Comparison of ENCODE assay signal across 11 mouse cellular contexts in genomic region chr5:116006324-116007099, GRCm38 (mm10). TPM values are rescaled to one million over a fixed set of nuclear protein-coding genes. Genes with fewer than 3 reads are reported as not detected.
DNase-seq lines count a peak whose midpoint lies in the region; ATAC-seq lines count a peak whose summit lies in the region.
"Had no signal": no experiment of that assay in that cellular context is flagged by ENCODE, and none has a peak within 500 bp of the region (broad histone marks: within the 10 kb centered on the region; RNA-seq: fewer than 3 reads in every experiment).

No protein-coding gene starts in this region.

- H3K9ac ChIP-seq in hindbrain, embryonic 16.5 days (ENCODE audit: low read depth, low read length) = no peak overlapping the region
- H3K9ac ChIP-seq in hindbrain, embryonic 14.5 days = no peak overlapping the region
- 0 out of 2 replicates have a peak overlapping the region, but pooled peaks have one; percentile 4 for H3K9ac ChIP-seq in kidney, embryonic 14.5 days (ENCODE audit: low read depth, low read length)
- H3K9ac ChIP-seq in midbrain, embryonic 11.5 days (ENCODE audit: low read length) = no peak overlapping the region
- H3K9ac ChIP-seq in midbrain, embryonic 15.5 days = no peak overlapping the region
- H3K9ac ChIP-seq: limb, embryonic 15.5 days had no signal

- no peak overlapping the region for H3K27ac ChIP-seq in hindbrain, embryonic 16.5 days (ENCODE audit: low read depth, low read length)
- no peak overlapping the region for H3K27ac ChIP-seq in hindbrain, embryonic 14.5 days
- H3K27ac ChIP-seq in kidney, embryonic 14.5 days (ENCODE audit: low read depth, low read length) = no peak overlapping the region
- no peak overlapping the region for H3K27ac ChIP-seq in midbrain, embryonic 11.5 days (ENCODE audit: low read depth, low read length)
- no peak overlapping the region for H3K27ac ChIP-seq in midbrain, embryonic 15.5 days
- H3K27ac ChIP-seq: embryonic facial prominence, embryonic 10.5 days; limb, embryonic 15.5 days had no signal

- H3K4me3 ChIP-seq in hindbrain, embryonic 16.5 days (ENCODE audit: low read length) = no peak overlapping the region
- no peak overlapping the region for H3K4me3 ChIP-seq in hindbrain, embryonic 14.5 days (replicated peaks; ENCODE audit: low read length)
- H3K4me3 ChIP-seq in kidney, embryonic 14.5 days (ENCODE audit: low read length) = no peak overlapping the region
- H3K4me3 ChIP-seq in midbrain, embryonic 11.5 days (ENCODE audit: low read depth, low read length) = no peak overlapping the region
- H3K4me3 ChIP-seq in midbrain, embryonic 15.5 days = no peak overlapping the region
- H3K4me3 ChIP-seq: embryonic facial prominence, embryonic 10.5 days; limb, embryonic 15.5 days had no signal

- 0 out of 2 replicates have a peak, but pooled peaks have one; percentile 24 for ATAC-seq in hindbrain, embryonic 16.5 days
- no peak for ATAC-seq in hindbrain, embryonic 14.5 days (ENCODE audit: low FRiP score)
- ATAC-seq in kidney, embryonic 14.5 days (ENCODE audit: low FRiP score, low TSS enrichment) = no peak
- ATAC-seq in midbrain, embryonic 11.5 days (ENCODE audit: low FRiP score) = no peak
- no peak for ATAC-seq in midbrain, embryonic 15.5 days (replicated peaks)

- no peaks in the 10 kb centered on the region for H3K4me1 ChIP-seq in hindbrain, embryonic 16.5 days (ENCODE audit: control insufficient read depth, insufficient read depth, low read depth, low read length)
- 0 out of 2 replicates have a peak, but pooled peaks cover 14% of the 10 kb centered on the region for H3K4me1 ChIP-seq in hindbrain, embryonic 14.5 days (replicated peaks; ENCODE audit: control insufficient read depth, insufficient read depth, low read length)
- no peaks in the 10 kb centered on the region; the same call in none of the 2 replicates for H3K4me1 ChIP-seq in kidney, embryonic 14.5 days (ENCODE audit: control insufficient read depth, insufficient read depth, low read length)
- H3K4me1 ChIP-seq in midbrain, embryonic 11.5 days (ENCODE audit: control insufficient read depth, insufficient read depth, low read length) = no peaks in the 10 kb centered on the region
- H3K4me1 ChIP-seq in midbrain, embryonic 15.5 days = no peaks in the 10 kb centered on the region
- H3K4me1 ChIP-seq: limb, embryonic 15.5 days had no signal

- 0 out of 2 replicates have a peak, but pooled peaks cover 2% of the 10 kb centered on the region for H3K36me3 ChIP-seq in hindbrain, embryonic 16.5 days (ENCODE audit: control insufficient read depth, insufficient read depth, low read length)
- H3K36me3 ChIP-seq in hindbrain, embryonic 14.5 days (replicated peaks; ENCODE audit: control insufficient read depth, insufficient read depth) = no peaks in the 10 kb centered on the region
- no peaks in the 10 kb centered on the region for H3K36me3 ChIP-seq in kidney, embryonic 14.5 days (ENCODE audit: control insufficient read depth, insufficient read depth, low read length)
- H3K36me3 ChIP-seq in midbrain, embryonic 11.5 days (ENCODE audit: control insufficient read depth, insufficient read depth, low read length) = peaks cover 2% of the 10 kb centered on the region
- H3K36me3 ChIP-seq in midbrain, embryonic 15.5 days (replicated peaks) = no peaks in the 10 kb centered on the region
- H3K36me3 ChIP-seq: limb, embryonic 15.5 days had no signal

- peak; percentile 32 to 61 for DNase-seq in adrenal gland, adult (ENCODE audit: inconsistent age in 2 of 2, low spot score in 1 of 2)
- no peak for DNase-seq in adrenal gland, adult 2 months
- no peak for DNase-seq in hindbrain, embryonic 14.5 days (ENCODE audit: low spot score)
- DNase-seq in ES-CJ7 (ENCODE audit: low read depth, low spot score) = peak; percentile 63
- DNase-seq in midbrain, embryonic 11.5 days (ENCODE audit: low spot score, missing footprints) = no peak
- DNase-seq: midbrain, embryonic 14.5 days had no signal

- H3K4me2 ChIP-seq in hindbrain, embryonic 16.5 days (ENCODE audit: low read length) = no peak overlapping the region
- H3K4me2 ChIP-seq in hindbrain, embryonic 14.5 days (replicated peaks) = no peak overlapping the region
- H3K4me2 ChIP-seq in kidney, embryonic 14.5 days (replicated peaks; ENCODE audit: low read depth, low read length) = no peak overlapping the region; the same call in 1 of the 2 replicates
- no peak overlapping the region for H3K4me2 ChIP-seq in midbrain, embryonic 11.5 days
- H3K4me2 ChIP-seq in midbrain, embryonic 15.5 days = no peak overlapping the region
- H3K4me2 ChIP-seq: limb, embryonic 15.5 days had no signal

- H3K27me3 ChIP-seq in hindbrain, embryonic 16.5 days (replicated peaks; ENCODE audit: control insufficient read depth, insufficient read depth, low read length) = no peaks in the 10 kb centered on the region
- H3K27me3 ChIP-seq in hindbrain, embryonic 14.5 days (ENCODE audit: control insufficient read depth, insufficient read depth, low read length) = no peaks in the 10 kb centered on the region
- H3K27me3 ChIP-seq in kidney, embryonic 14.5 days (ENCODE audit: control insufficient read depth, insufficient read depth, low read length) = no peaks in the 10 kb centered on the region
- no peaks in the 10 kb centered on the region for H3K27me3 ChIP-seq in midbrain, embryonic 11.5 days (ENCODE audit: control insufficient read depth, insufficient read depth, low read length)
- no peaks in the 10 kb centered on the region for H3K27me3 ChIP-seq in midbrain, embryonic 15.5 days (replicated peaks)
- H3K27me3 ChIP-seq: limb, embryonic 15.5 days had no signal

- WGBS in hindbrain, embryonic 16.5 days = 60% methylated on average over 22 of the region's 22 CpGs
- WGBS in hindbrain, embryonic 14.5 days = 62% methylated on average over 22 of the region's 22 CpGs
- WGBS in kidney, embryonic 14.5 days = 68% methylated on average over 22 of the region's 22 CpGs
- 57% methylated on average over 22 of the region's 22 CpGs for WGBS in midbrain, embryonic 11.5 days
- 63% methylated on average over 22 of the region's 22 CpGs for WGBS in midbrain, embryonic 15.5 days

- no peaks in the 10 kb centered on the region for H3K9me3 ChIP-seq in hindbrain, embryonic 16.5 days (ENCODE audit: control insufficient read depth, low read length)
- no peaks in the 10 kb centered on the region for H3K9me3 ChIP-seq in hindbrain, embryonic 14.5 days (ENCODE audit: control insufficient read depth, low read length)
- no peaks in the 10 kb centered on the region for H3K9me3 ChIP-seq in kidney, embryonic 14.5 days (ENCODE audit: control insufficient read depth, low read length)
- no peaks in the 10 kb centered on the region for H3K9me3 ChIP-seq in midbrain, embryonic 11.5 days (ENCODE audit: control insufficient read depth, low read length)
- H3K9me3 ChIP-seq in midbrain, embryonic 15.5 days = no peaks in the 10 kb centered on the region
- H3K9me3 ChIP-seq: embryonic facial prominence, embryonic 10.5 days; limb, embryonic 15.5 days had no signal

RNA-seq across cellular contexts. Expression of gene Prkab1, which starts 17.8 kb away (rescaled TPM):
- total RNA-seq in adrenal gland, adult 2 months (2021) = 10 to 100 TPM; 60.7 to 90.8 TPM
- polyA plus RNA-seq in adrenal gland, adult 2 months (2012; rRNA removed) = 118 and 163 TPM in 2 replicates
- 45.1 and 51.3 TPM in 2 replicates for polyA plus RNA-seq in hindbrain, embryonic 16.5 days (2015; fragmentation: Nextera tagmentation; extraction: Ambion mirVana)
- polyA plus RNA-seq in hindbrain, embryonic 14.5 days (2014; fragmentation: Nextera tagmentation; extraction: Ambion mirVana) = 45.6 and 47.7 TPM in 2 replicates
- 60.9 and 85.5 TPM in 2 replicates for polyA plus RNA-seq in kidney, embryonic 14.5 days (2014; fragmentation: Nextera tagmentation; extraction: Ambion mirVana)
- polyA plus RNA-seq in midbrain, embryonic 11.5 days (2014; fragmentation: Nextera tagmentation; extraction: Ambion mirVana) = 48.4 and 55.4 TPM in 2 replicates
- 59.0 and 59.8 TPM in 2 replicates for polyA plus RNA-seq in midbrain, embryonic 15.5 days (2015; fragmentation: Nextera tagmentation; extraction: Ambion mirVana)

Comparison
In these comparisons a context has a peak if more than half of its experiments do, and no peak if none do; other contexts are left out.
1. DNase-seq: peak in adrenal gland, adult (2 of 2) and ES-CJ7 (single experiment); none in adrenal gland, adult 2 months (single experiment), hindbrain, embryonic 14.5 days (single experiment) and midbrain, embryonic 11.5 days (single experiment).